Mouse (Mus musculus) retina, postnatal 1 day (tissue): Measurements from ENCODE around the gene Btbd35f1.
"Not testable (repeated sequence)": the region's sequence is repeated elsewhere in the genome, so short reads cannot be mapped to it uniquely, and the experiment has no call there.

Source experiments
- DNase-seq: peaks from one replicate; pipeline ENCODE4 v3.0.0-alpha.2; 2012

Btbd35f1 gene

DNA sequence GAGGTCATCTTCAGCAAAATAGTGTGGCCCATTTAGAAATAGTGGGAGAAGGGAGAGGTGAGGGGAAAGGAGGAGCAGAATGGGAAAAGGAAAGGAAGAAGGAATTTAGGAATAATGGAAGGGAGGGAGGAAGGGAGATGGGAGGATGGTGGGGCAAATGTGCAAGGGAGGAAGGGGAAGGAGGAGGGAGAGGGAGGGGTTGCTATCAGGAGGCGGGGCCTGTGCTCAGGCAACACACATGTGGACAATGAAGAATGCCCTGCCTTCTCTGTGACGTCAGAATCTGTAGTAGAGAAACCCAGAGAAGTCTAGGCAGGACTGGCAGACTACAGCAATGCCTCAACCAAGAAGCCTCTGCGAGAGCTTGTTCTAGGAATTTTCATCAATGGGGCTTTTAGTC lies at the start of gene Btbd35f1:
TSS of gene Btbd35f1 (plus strand) at position 301 of the 400 bp plus-strand sequence.
- not testable (repeated sequence) for DNase-seq

DNA sequence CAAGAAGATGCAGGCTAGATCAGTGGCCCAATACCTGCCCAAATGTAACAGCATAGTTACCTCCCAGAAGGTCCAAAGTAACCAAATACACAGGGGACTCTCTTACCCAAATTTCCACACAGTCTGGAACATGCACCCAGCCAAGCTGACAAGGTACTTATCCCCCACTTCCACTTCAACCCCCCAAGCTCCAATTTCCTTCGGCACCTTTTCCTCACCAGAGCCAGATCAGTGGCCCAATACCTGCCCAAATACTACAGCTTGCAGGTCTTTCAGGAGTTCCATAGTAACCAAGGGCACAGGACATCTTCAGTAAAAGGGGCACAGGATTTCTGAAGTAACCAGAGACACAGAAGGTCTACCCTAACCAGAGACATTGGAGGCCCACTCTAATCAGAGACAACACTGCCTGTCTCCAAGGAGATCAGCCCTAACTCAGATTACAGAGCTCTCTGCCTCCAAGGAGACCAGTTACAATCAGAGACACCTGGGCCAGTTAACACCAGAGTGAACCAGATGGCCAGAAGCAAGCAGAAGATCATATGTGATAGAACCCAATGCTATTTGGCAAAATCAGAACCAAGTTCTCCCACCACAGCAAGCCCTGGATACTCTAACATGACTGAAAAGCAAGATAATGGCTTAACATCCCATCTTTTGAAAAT lies 31.2 kb downstream of the Btbd35f1 start:
- not testable (repeated sequence) for DNase-seq

DNA sequence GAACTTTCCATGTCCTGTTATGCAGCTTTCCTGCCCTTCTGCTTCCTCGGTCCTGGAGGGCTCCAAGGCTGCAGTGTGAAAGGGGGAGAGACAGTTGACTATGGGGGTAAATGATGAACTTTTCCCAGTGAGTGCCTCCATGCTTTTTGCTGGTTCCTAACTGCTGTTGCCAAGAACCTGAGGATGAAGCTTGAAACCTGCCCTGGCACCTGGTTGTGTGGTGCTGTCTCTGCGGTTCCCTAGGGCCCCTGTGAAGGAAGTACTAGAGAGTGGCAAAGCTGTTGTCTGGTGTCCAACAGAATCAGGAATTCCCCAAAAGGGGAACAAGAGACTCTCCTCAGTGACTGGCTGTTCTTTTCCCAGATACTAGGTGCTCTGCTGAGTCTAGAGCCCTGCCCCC lies 41.2 kb downstream of the Btbd35f1 start:
- not testable (repeated sequence) for DNase-seq

DNA sequence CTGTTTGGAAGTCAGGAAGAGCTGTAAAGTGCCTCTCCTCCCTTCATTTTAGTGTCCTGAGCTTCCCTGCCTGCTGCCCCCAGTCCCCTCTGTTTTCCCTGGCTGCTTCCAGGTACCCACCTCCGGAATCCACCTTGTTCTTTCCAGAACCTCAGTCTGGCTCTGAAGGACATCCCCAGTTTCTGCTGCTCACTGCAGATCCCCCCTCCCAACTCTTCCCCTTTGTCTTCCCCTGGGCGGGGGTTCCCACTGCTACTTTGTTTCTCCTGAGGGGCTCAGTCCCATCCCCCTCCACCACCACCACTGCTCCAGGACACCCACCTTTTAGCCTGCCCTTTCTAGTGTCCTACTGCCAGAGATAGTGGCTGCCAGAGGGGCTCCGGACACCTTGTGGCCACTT lies 41.6 kb downstream of the Btbd35f1 start:
- not testable (repeated sequence) for DNase-seq
